Mouse (Mus musculus) liver, embryonic 14.5 days (tissue): ENCODE results near the gene Rin2.

ENCODE experiments used
- CTCF ChIP-seq: IDR thresholded peaks from 2 replicates; pipeline ENCODE4 v1.5.1; 2016; ENCODE audit warnings: antibody characterized with exemption, low read depth, control low read depth
- EP300 ChIP-seq: IDR thresholded peaks from 2 replicates; pipeline ENCODE4 v1.6.1; 2016; ENCODE audit warnings: antibody characterized with exemption, low read depth

- TF ChIP-seq CTCF = no peak
- TF ChIP-seq EP300 = no peak
Observed at GRCm38 (mm10) chr2:145827930-145828329, 152.9 kb downstream of the Rin2 start.
